Comparison of ENCODE assay signal across 24 mouse cellular contexts in the genomic region with DNA sequence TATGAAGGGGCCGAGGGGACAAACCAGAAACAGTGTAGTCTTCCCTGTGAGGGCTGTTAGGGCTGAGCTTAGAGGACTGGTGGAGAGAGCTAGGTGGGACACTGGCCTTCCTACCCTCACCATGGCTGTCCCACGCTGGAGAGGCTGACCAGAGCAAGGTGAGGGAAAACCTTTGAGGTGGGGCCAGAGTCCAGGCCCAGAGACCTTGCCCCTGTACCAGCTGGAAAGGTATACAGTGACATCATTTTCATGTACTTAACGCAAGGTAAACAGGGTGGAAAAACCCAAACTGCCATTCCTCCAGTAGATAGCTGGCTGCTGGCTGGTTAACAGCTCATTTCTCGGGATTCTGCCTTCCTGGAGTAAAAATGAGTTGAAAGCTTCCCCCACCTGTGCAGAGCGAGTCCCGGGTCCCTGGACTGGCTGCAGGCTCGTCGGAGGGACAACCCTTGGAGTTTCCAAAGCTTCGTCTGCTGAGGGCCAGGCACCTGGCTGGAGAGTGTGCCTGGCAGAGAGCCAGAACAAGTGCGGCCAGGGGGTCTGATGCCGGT.
A peak's percentile ranks its signal among the peaks of the same experiment; 100 is the strongest.
DNase-seq lines count a peak whose midpoint lies in the region; ATAC-seq and TF ChIP-seq lines count a peak whose summit lies in the region.
"Had no signal": no experiment of that assay in that cellular context is flagged by ENCODE, and none has a peak within 500 bp of the region (broad histone marks: within the 10 kb centered on the region; RNA-seq: fewer than 3 reads in every experiment).

No protein-coding gene starts in this region.

- H3K9me3 ChIP-seq in midbrain, embryonic 11.5 days (ENCODE audit: control insufficient read depth, low read length) = no peaks in the 10 kb centered on the region
- H3K9me3 ChIP-seq in midbrain, embryonic 10.5 days (replicated peaks) = peaks cover 4% of the 10 kb centered on the region; the same call in 1 of the 2 replicates
- H3K9me3 ChIP-seq in liver, embryonic 16.5 days (replicated peaks; ENCODE audit: control insufficient read depth, low read length) = no peaks in the 10 kb centered on the region
- no peaks in the 10 kb centered on the region for H3K9me3 ChIP-seq in midbrain, embryonic 14.5 days (ENCODE audit: control insufficient read depth, low read length)

- 0 out of 2 replicates have a peak overlapping the region, but pooled peaks have one; percentile 35 for H3K27ac ChIP-seq in gastrocnemius, adult 2 months
- H3K27ac ChIP-seq in midbrain, embryonic 11.5 days (ENCODE audit: low read depth, low read length) = no peak overlapping the region
- no peak overlapping the region for H3K27ac ChIP-seq in midbrain, embryonic 10.5 days (replicated peaks)
- peak overlapping the region; percentile 74 for H3K27ac ChIP-seq in liver, embryonic 16.5 days (ENCODE audit: low read length)
- H3K27ac ChIP-seq in midbrain, embryonic 14.5 days (replicated peaks; ENCODE audit: low read depth, low read length) = no peak overlapping the region
- H3K27ac ChIP-seq: forebrain, embryonic 10.5 days; hindbrain, embryonic 14.5 days; kidney, postnatal 0 days had no signal

- intact Hi-C loops in gastrocnemius, adult 2 months (cut with DNase I) = no loop called here

- H3K4me3 ChIP-seq in gastrocnemius, adult 2 months = no peak overlapping the region
- no peak overlapping the region for H3K4me3 ChIP-seq in midbrain, embryonic 11.5 days (ENCODE audit: low read depth, low read length)
- no peak overlapping the region for H3K4me3 ChIP-seq in midbrain, embryonic 10.5 days
- peak overlapping the region; percentile 22; the same call in 1 of the 2 replicates for H3K4me3 ChIP-seq in liver, embryonic 16.5 days (ENCODE audit: low read depth, low read length)
- no peak overlapping the region for H3K4me3 ChIP-seq in midbrain, embryonic 14.5 days (replicated peaks; ENCODE audit: low read depth, low read length)
- H3K4me3 ChIP-seq: forebrain, embryonic 10.5 days; heart, embryonic 12.5 days had no signal

- 89% methylated on average over 11 of the region's 11 CpGs for WGBS in midbrain, embryonic 11.5 days
- 91% methylated on average over 11 of the region's 11 CpGs for WGBS in midbrain, embryonic 10.5 days
- 56% methylated on average over 11 of the region's 11 CpGs for WGBS in liver, embryonic 16.5 days (ENCODE audit: insufficient replicate concordance)
- 93% methylated on average over 11 of the region's 11 CpGs for WGBS in midbrain, embryonic 14.5 days

- no peaks in the 10 kb centered on the region for H3K27me3 ChIP-seq in midbrain, embryonic 11.5 days (ENCODE audit: control insufficient read depth, insufficient read depth, low read length)
- no peaks in the 10 kb centered on the region for H3K27me3 ChIP-seq in midbrain, embryonic 10.5 days (ENCODE audit: low read depth, poor library complexity, severe bottlenecking)
- H3K27me3 ChIP-seq in liver, embryonic 16.5 days (ENCODE audit: control insufficient read depth, insufficient read depth, low read depth, low read length) = no peaks in the 10 kb centered on the region
- H3K27me3 ChIP-seq in midbrain, embryonic 14.5 days (ENCODE audit: control insufficient read depth, insufficient read depth, low read length) = no peaks in the 10 kb centered on the region
- H3K27me3 ChIP-seq: heart, embryonic 12.5 days had no signal

- no peaks in the 10 kb centered on the region for H3K4me1 ChIP-seq in midbrain, embryonic 11.5 days (ENCODE audit: control insufficient read depth, insufficient read depth, low read length)
- H3K4me1 ChIP-seq in midbrain, embryonic 10.5 days = peaks cover 4% of the 10 kb centered on the region
- peaks cover 3% of the 10 kb centered on the region for H3K4me1 ChIP-seq in liver, embryonic 16.5 days (ENCODE audit: control insufficient read depth, low read depth, low read length)
- no peaks in the 10 kb centered on the region for H3K4me1 ChIP-seq in midbrain, embryonic 14.5 days (ENCODE audit: control insufficient read depth, insufficient read depth, low read length)
- H3K4me1 ChIP-seq: forebrain, embryonic 10.5 days had no signal

- no peak for ATAC-seq in midbrain, embryonic 11.5 days (ENCODE audit: low FRiP score)
- peak; percentile 94 for ATAC-seq in liver, embryonic 16.5 days (ENCODE audit: low read depth)
- ATAC-seq in midbrain, embryonic 14.5 days (ENCODE audit: low FRiP score, low TSS enrichment) = no peak
- ATAC-seq: activated CD4-positive, CD25-positive, alpha-beta regulatory T cell, adult 4 months; midbrain, embryonic 16.5 days had no signal

- no peak overlapping the region for H3K9ac ChIP-seq in midbrain, embryonic 11.5 days (ENCODE audit: low read length)
- H3K9ac ChIP-seq in liver, embryonic 16.5 days (ENCODE audit: low read depth, low read length) = peak overlapping the region; percentile 17; the same call in 1 of the 2 replicates
- no peak overlapping the region for H3K9ac ChIP-seq in midbrain, embryonic 14.5 days (replicated peaks; ENCODE audit: low read length)
- H3K9ac ChIP-seq: heart, embryonic 12.5 days; hindbrain, embryonic 14.5 days had no signal

- H3K4me2 ChIP-seq in midbrain, embryonic 11.5 days = no peak overlapping the region
- H3K4me2 ChIP-seq in liver, embryonic 16.5 days (ENCODE audit: low read depth, low read length) = peak overlapping the region; percentile 27; the same call in 1 of the 2 replicates
- H3K4me2 ChIP-seq in midbrain, embryonic 14.5 days (ENCODE audit: low read length) = no peak overlapping the region
- H3K4me2 ChIP-seq: heart, embryonic 12.5 days; hindbrain, embryonic 14.5 days had no signal

- no peak for TF ChIP-seq CTCF in gastrocnemius, adult 2 months (IDR thresholded peaks at IDR 0.05)

- no peaks in the 10 kb centered on the region for H3K36me3 ChIP-seq in midbrain, embryonic 11.5 days (ENCODE audit: control insufficient read depth, insufficient read depth, low read length)
- H3K36me3 ChIP-seq in midbrain, embryonic 10.5 days = no peaks in the 10 kb centered on the region
- no peaks in the 10 kb centered on the region for H3K36me3 ChIP-seq in liver, embryonic 16.5 days (ENCODE audit: control insufficient read depth, insufficient read depth)
- no peaks in the 10 kb centered on the region for H3K36me3 ChIP-seq in midbrain, embryonic 14.5 days (ENCODE audit: control insufficient read depth, insufficient read depth, low read length)
- H3K36me3 ChIP-seq: forebrain, embryonic 10.5 days; G1E; heart, embryonic 12.5 days had no signal

- peak; percentile 22 for DNase-seq in gastrocnemius, adult 2 months
- DNase-seq in gastrocnemius, adult 8-10 months (ENCODE audit: low spot score in 2 of 2) = no peak
- peak; percentile 59 for DNase-seq in midbrain, embryonic 11.5 days (ENCODE audit: low spot score, missing footprints)
- no peak for DNase-seq in midbrain, embryonic 10.5 days (ENCODE audit: low spot score)
- DNase-seq in midbrain, embryonic 14.5 days = no peak
- no peak for DNase-seq in testis, postnatal 14 days (ENCODE audit: low spot score)
- no peak for DNase-seq in adipocyte (ENCODE audit: low spot score)
- DNase-seq: adrenal gland, postnatal 36 days; cerebellum, adult 18-20 months; cerebellum, postnatal 25 days; embryo, embryonic 11 days; gastrocnemius, postnatal 10 days; heart, postnatal 14 days; lung, adult 18-20 months; lung, postnatal 14 days; right cerebral cortex, postnatal 25 days had no signal

Comparison
In these comparisons a context has a peak if more than half of its experiments do, and no peak if none do; other contexts are left out.
1. DNase-seq: peak in gastrocnemius, adult 2 months (single experiment) and midbrain, embryonic 11.5 days (single experiment); none in gastrocnemius, adult 8-10 months (0 of 2), midbrain, embryonic 10.5 days (single experiment), midbrain, embryonic 14.5 days (single experiment), testis, postnatal 14 days (single experiment) and adipocyte (single experiment).
2. H3K27ac ChIP-seq: peak in gastrocnemius, adult 2 months (single experiment) and liver, embryonic 16.5 days (single experiment); none in midbrain, embryonic 11.5 days (single experiment), midbrain, embryonic 10.5 days (single experiment) and midbrain, embryonic 14.5 days (single experiment).